8 mouse cellular contexts compared by ENCODE assay signal in the genomic region with DNA sequence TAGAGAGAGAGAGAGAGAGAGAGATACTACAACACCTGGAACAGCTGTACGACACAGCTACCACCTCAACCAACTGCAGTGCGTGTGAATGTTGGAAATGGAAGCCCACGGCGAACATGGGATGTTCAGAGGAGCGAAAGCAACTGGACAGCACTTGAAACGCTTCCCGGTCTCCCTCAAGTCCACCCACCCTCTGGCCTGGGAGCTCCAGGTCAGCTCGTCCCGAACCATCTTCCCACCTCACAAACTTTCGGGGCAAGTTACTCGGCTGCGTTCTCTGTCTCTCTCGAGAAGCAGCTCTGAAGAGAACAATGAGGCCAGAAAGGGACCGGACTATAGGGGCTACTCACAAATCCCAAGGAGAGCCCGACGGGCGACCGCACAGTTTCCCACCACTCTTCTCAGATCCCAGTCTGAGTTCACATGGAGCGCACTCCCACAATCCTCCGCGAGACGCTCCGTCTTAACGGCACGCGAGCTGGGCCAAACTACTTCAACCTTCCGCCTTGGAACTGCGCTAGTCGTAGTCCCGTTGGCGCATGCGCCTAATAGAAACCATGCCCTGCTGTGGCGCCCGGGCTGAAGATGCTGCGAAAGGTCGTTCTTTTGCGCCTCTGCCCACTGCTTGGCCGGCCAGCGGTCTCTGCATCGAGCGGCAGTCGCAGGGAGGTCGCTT. TPM values are rescaled to one million over a fixed set of nuclear protein-coding genes. Genes with fewer than 3 reads are reported as not detected.
DNase-seq lines count a peak whose midpoint lies in the region; ATAC-seq and TF ChIP-seq lines count a peak whose summit lies in the region.

TSS of gene Esf1 (minus strand) at position 438 of the 676 bp plus-strand sequence.
TSS of gene Ndufaf5 (plus strand) at position 523 of the 676 bp plus-strand sequence.

- H3K9me3 ChIP-seq in forebrain, embryonic 10.5 days: no peaks in the 10 kb centered on the region
- H3K9me3 ChIP-seq in heart, embryonic 15.5 days (replicated peaks): no peaks in the 10 kb centered on the region
- no peaks in the 10 kb centered on the region for H3K9me3 ChIP-seq in liver, embryonic 14.5 days (ENCODE audit: control insufficient read depth, low read length)
- no peaks in the 10 kb centered on the region for H3K9me3 ChIP-seq in neural tube, embryonic 11.5 days (ENCODE audit: control insufficient read depth, low read length)
- H3K9me3 ChIP-seq in stomach, postnatal 0 days (ENCODE audit: control insufficient read depth, low read length): no peaks in the 10 kb centered on the region

- DNase-seq in CD8-positive naive resting alpha-beta T cell, adult 2 months (ENCODE audit: low read depth in 2 of 2, low spot score in 2 of 2): peak; percentile 82 to 87
- peak; percentile 94 for DNase-seq in c-Kit-positive CD71-negative TER-119-negative erythroid progenitor cells, embryonic 14.5 days (ENCODE audit: low read depth)
- peak; percentile 92 for DNase-seq in forebrain, embryonic 10.5 days (ENCODE audit: extremely low spot score, low spot score)
- peak; percentile 97 to 98 for DNase-seq in kidney, postnatal 25 days
- peak; percentile 93 for DNase-seq in liver, embryonic 14.5 days (ENCODE audit: low read depth in 3 of 3, low spot score in 3 of 3)
- DNase-seq in neural tube, embryonic 11.5 days (ENCODE audit: low spot score): peak; percentile 96
- peak; percentile 94 for DNase-seq in stomach, postnatal 0 days (ENCODE audit: low spot score)

- under 1% methylated on average over 43 of the region's 43 CpGs for WGBS in forebrain, embryonic 10.5 days
- WGBS in heart, embryonic 15.5 days: under 1% methylated on average over 43 of the region's 43 CpGs
- under 1% methylated on average over 43 of the region's 43 CpGs for WGBS in liver, embryonic 14.5 days (ENCODE audit: insufficient replicate concordance)
- WGBS in neural tube, embryonic 11.5 days: under 1% methylated on average over 43 of the region's 43 CpGs
- under 1% methylated on average over 43 of the region's 43 CpGs for WGBS in stomach, postnatal 0 days

- TF ChIP-seq EP300 in liver, embryonic 14.5 days (IDR thresholded peaks at IDR 0.05; ENCODE audit: low read depth): no peak
- TF ChIP-seq EP300 in stomach, postnatal 0 days (optimal IDR thresholded peaks at IDR 0.05): no peak

- H3K4me2 ChIP-seq in heart, embryonic 15.5 days: peak within 1 kb of the TSS; percentile 79
- H3K4me2 ChIP-seq in liver, embryonic 14.5 days (ENCODE audit: low read depth): peak within 1 kb of the TSS; percentile 95
- H3K4me2 ChIP-seq in neural tube, embryonic 11.5 days (ENCODE audit: low read depth): peak within 1 kb of the TSS; percentile 76
- H3K4me2 ChIP-seq in stomach, postnatal 0 days (replicated peaks; ENCODE audit: low read depth): peak within 1 kb of the TSS; percentile 83

- peak within 1 kb of the TSS; percentile 88 for H3K9ac ChIP-seq in heart, embryonic 15.5 days
- peak within 1 kb of the TSS; percentile 75 for H3K9ac ChIP-seq in liver, embryonic 14.5 days (replicated peaks)
- peak within 1 kb of the TSS; percentile 85 for H3K9ac ChIP-seq in neural tube, embryonic 11.5 days (ENCODE audit: low read length)
- peak within 1 kb of the TSS; percentile 85 for H3K9ac ChIP-seq in stomach, postnatal 0 days (ENCODE audit: low read length)

- no peaks in the 10 kb centered on the region for H3K27me3 ChIP-seq in forebrain, embryonic 10.5 days (ENCODE audit: poor library complexity, severe bottlenecking)
- no peaks in the 10 kb centered on the region for H3K27me3 ChIP-seq in heart, embryonic 15.5 days
- no peaks in the 10 kb centered on the region for H3K27me3 ChIP-seq in liver, embryonic 14.5 days (ENCODE audit: control insufficient read depth, insufficient read depth, low read length)
- no peaks in the 10 kb centered on the region for H3K27me3 ChIP-seq in neural tube, embryonic 11.5 days (ENCODE audit: control insufficient read depth, insufficient read depth, low read length)
- no peaks in the 10 kb centered on the region for H3K27me3 ChIP-seq in stomach, postnatal 0 days (ENCODE audit: control insufficient read depth, insufficient read depth, low read length)

- no peak for TF ChIP-seq CTCF in liver, embryonic 14.5 days (IDR thresholded peaks at IDR 0.05; ENCODE audit: low read depth)
- TF ChIP-seq CTCF in stomach, postnatal 0 days (IDR thresholded peaks at IDR 0.05; ENCODE audit: low read depth): no peak

- peak within 1 kb of the TSS; percentile 78 for H3K4me3 ChIP-seq in forebrain, embryonic 10.5 days
- peak within 1 kb of the TSS; percentile 86 for H3K4me3 ChIP-seq in heart, embryonic 15.5 days
- H3K4me3 ChIP-seq in liver, embryonic 14.5 days (ENCODE audit: insufficient read depth in 1 of 2, low read depth in 2 of 2, low read length in 2 of 2): peak within 1 kb of the TSS; percentile 73 to 99
- peak within 1 kb of the TSS; percentile 90 for H3K4me3 ChIP-seq in neural tube, embryonic 11.5 days (ENCODE audit: low read depth, low read length)
- peak within 1 kb of the TSS; percentile 83 for H3K4me3 ChIP-seq in stomach, postnatal 0 days (ENCODE audit: low read depth, low read length)

- H3K4me1 ChIP-seq in forebrain, embryonic 10.5 days: peaks cover 20% of the 10 kb centered on the region
- peaks cover 12% of the 10 kb centered on the region for H3K4me1 ChIP-seq in heart, embryonic 15.5 days (replicated peaks)
- H3K4me1 ChIP-seq in liver, embryonic 14.5 days (replicated peaks; ENCODE audit: control insufficient read depth in 2 of 2, insufficient read depth in 2 of 2, low read length in 1 of 2): peaks cover 6 to 7% of the 10 kb centered on the region in 2 experiments; a peak in 3 of 4 replicates
- H3K4me1 ChIP-seq in neural tube, embryonic 11.5 days (ENCODE audit: control insufficient read depth, insufficient read depth, low read length): no peaks in the 10 kb centered on the region
- no peaks in the 10 kb centered on the region; the same call in 1 of the 2 replicates for H3K4me1 ChIP-seq in stomach, postnatal 0 days (replicated peaks; ENCODE audit: control insufficient read depth, insufficient read depth)

- H3K36me3 ChIP-seq in forebrain, embryonic 10.5 days (replicated peaks): peaks cover 36% of the 10 kb centered on the region
- H3K36me3 ChIP-seq in heart, embryonic 15.5 days: peaks cover 13% of the 10 kb centered on the region
- H3K36me3 ChIP-seq in liver, embryonic 14.5 days (replicated peaks; ENCODE audit: control insufficient read depth, insufficient read depth, low read depth): peaks cover 5% of the 10 kb centered on the region
- H3K36me3 ChIP-seq in neural tube, embryonic 11.5 days (ENCODE audit: control insufficient read depth, insufficient read depth, low read length): no peaks in the 10 kb centered on the region
- H3K36me3 ChIP-seq in stomach, postnatal 0 days (ENCODE audit: control insufficient read depth, insufficient read depth, low read length): no peaks in the 10 kb centered on the region

- ATAC-seq in heart, embryonic 15.5 days (replicated peaks; ENCODE audit: insufficient number of reproducible peaks, insufficient read depth, low FRiP score, low read depth): peak; percentile 95
- ATAC-seq in liver, embryonic 14.5 days (ENCODE audit: insufficient read depth): peak; percentile 98
- ATAC-seq in neural tube, embryonic 11.5 days (ENCODE audit: insufficient read depth, low FRiP score, low TSS enrichment): peak; percentile 98
- ATAC-seq in stomach, postnatal 0 days (ENCODE audit: low FRiP score, low TSS enrichment): peak; percentile 99

- peak within 1 kb of the TSS; percentile 91 for H3K27ac ChIP-seq in forebrain, embryonic 10.5 days
- peak within 1 kb of the TSS; percentile 91 for H3K27ac ChIP-seq in heart, embryonic 15.5 days
- H3K27ac ChIP-seq in liver, embryonic 14.5 days: peak within 1 kb of the TSS; percentile 57
- no peak within 1 kb of the TSS for H3K27ac ChIP-seq in neural tube, embryonic 11.5 days (ENCODE audit: low read depth, low read length)
- peak within 1 kb of the TSS; percentile 49 for H3K27ac ChIP-seq in stomach, postnatal 0 days (replicated peaks)

RNA-seq across cellular contexts. Expression of gene Esf1, which starts in this region (rescaled TPM):
- polyA plus RNA-seq in forebrain, embryonic 10.5 days (2016; fragmentation: Nextera tagmentation; extraction: Ambion mirVana): 32.6 and 34.0 TPM in 2 replicates
- polyA plus RNA-seq in heart, embryonic 15.5 days (2015; fragmentation: Nextera tagmentation; extraction: Ambion mirVana): 12.8 and 14.9 TPM in 2 replicates
- polyA plus RNA-seq in liver, embryonic 14.5 days (2012; rRNA removed): 2.6 and 5.8 TPM in 2 replicates
- 8.0 and 8.9 TPM in 2 replicates for polyA plus RNA-seq in liver, embryonic 14.5 days (2014; fragmentation: Nextera tagmentation; extraction: Ambion mirVana)
- polyA plus RNA-seq in neural tube, embryonic 11.5 days (2014; fragmentation: Nextera tagmentation; extraction: Ambion mirVana): 27.5 and 29.5 TPM in 2 replicates
- 13.7 and 14.1 TPM in 2 replicates for polyA plus RNA-seq in stomach, postnatal 0 days (2015; fragmentation: Nextera tagmentation; extraction: Ambion mirVana)

RNA-seq across cellular contexts. Expression of gene Ndufaf5, which starts in this region (rescaled TPM):
- polyA plus RNA-seq in forebrain, embryonic 10.5 days (2016; fragmentation: Nextera tagmentation; extraction: Ambion mirVana): 24.4 and 29.6 TPM in 2 replicates
- 33.6 and 39.2 TPM in 2 replicates for polyA plus RNA-seq in heart, embryonic 15.5 days (2015; fragmentation: Nextera tagmentation; extraction: Ambion mirVana)
- polyA plus RNA-seq in liver, embryonic 14.5 days (2012; rRNA removed): 3.0 and 4.4 TPM in 2 replicates
- polyA plus RNA-seq in liver, embryonic 14.5 days (2014; fragmentation: Nextera tagmentation; extraction: Ambion mirVana): 7.7 and 8.3 TPM in 2 replicates
- 26.4 and 31.6 TPM in 2 replicates for polyA plus RNA-seq in neural tube, embryonic 11.5 days (2014; fragmentation: Nextera tagmentation; extraction: Ambion mirVana)
- 15.2 and 16.8 TPM in 2 replicates for polyA plus RNA-seq in stomach, postnatal 0 days (2015; fragmentation: Nextera tagmentation; extraction: Ambion mirVana)
